Mouse (Mus musculus) layer of hippocampus, adult 2 months (tissue): Measurements from ENCODE around the gene Macc1. TPM values are rescaled to one million over a fixed set of nuclear protein-coding genes. Genes with fewer than 3 reads are reported as not detected.
"Not testable (repeated sequence)": the region's sequence is repeated elsewhere in the genome, so short reads cannot be mapped to it uniquely, and the experiment has no call there.

Experiments
- DNase-seq, 2 experiments: peaks; one replicate each; pipeline ENCODE4 v3.0.0; 2022; ENCODE audit warnings: low spot score in 2 of 2
- H3K27ac ChIP-seq: fragments of 200-600 bp; 2 replicates; pipeline ENCODE4 v1.8.1; 2022
- H3K4me3 ChIP-seq: fragments of 200-600 bp; 2 replicates; pipeline ENCODE4 v1.8.1; 2022; ENCODE audit warnings: mild to moderate bottlenecking
- CTCF ChIP-seq: fragments of 200-600 bp; conservative IDR thresholded peaks from 2 replicates; pipeline ENCODE4 v1.8.1; 2022; ENCODE audit warnings: antibody characterized with exemption, mild to moderate bottlenecking, moderate library complexity
- long read RNA-seq, 2 experiments: library from polyadenylated mRNA; stranded (forward); transcript quantifications; one replicate each; pipeline ENCODE4 v2.0.0; 2021; ENCODE audit warnings: borderline mapping rate in 2 of 2
- total RNA-seq, 2 experiments: library from RNA; stranded (reverse); gene quantifications; 2 replicates each; pipeline ENCODE4 v1.2.3; 2021

The Macc1 gene
- total RNA-seq = not detected
- long read RNA-seq, experiment 1 = 0 reads
- long read RNA-seq, experiment 2 = 0 reads

GRCm38 (mm10) chr12:119313970-119314369, at the start of gene Macc1:
Macc1 (plus strand) TSS chr12:119314270.
- no peak for DNase-seq
- TF ChIP-seq CTCF = no peak
- no peak within 1 kb of the TSS for H3K27ac ChIP-seq
- no peak within 1 kb of the TSS for H3K4me3 ChIP-seq

GRCm38 (mm10) chr12:119264506-119264905, 49.6 kb upstream of the Macc1 start:
- Histone ChIP-seq H3K27ac (no peak overlapping the region), H3K4me3 (no peak overlapping the region)
- DNase-seq = no peak
- no peak for TF ChIP-seq CTCF

GRCm38 (mm10) chr12:119268723-119269122, 45.3 kb upstream of the Macc1 start:
- no peak overlapping the region for H3K4me3 ChIP-seq
- no peak for TF ChIP-seq CTCF
- no peak overlapping the region for H3K27ac ChIP-seq
- DNase-seq = no peak

DNA sequence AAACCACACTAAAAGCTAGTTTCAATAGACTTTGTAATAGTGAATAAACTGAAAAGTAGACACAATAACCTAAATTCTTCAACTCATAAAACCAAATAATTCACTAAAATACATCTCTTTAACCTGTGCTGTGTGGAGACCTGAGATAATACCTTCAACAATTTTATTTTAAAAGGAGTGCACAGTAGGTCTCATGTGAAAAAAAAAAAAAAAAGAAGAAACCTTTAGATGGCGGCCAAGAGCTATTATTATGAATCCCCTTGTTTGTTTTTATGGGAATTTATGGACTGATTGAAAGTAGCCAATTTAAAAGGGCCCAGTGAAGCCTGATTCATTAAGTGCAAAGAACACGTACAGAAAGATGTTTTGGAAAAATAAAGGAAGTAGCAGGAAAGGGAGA, 44.0 kb upstream of the Macc1 start:
- H3K27ac ChIP-seq = no peak overlapping the region
- TF ChIP-seq CTCF = no peak
- DNase-seq = no peak
- H3K4me3 ChIP-seq = no peak overlapping the region

- peak in 1 of 2 experiments; percentile 12 for DNase-seq
- no peak overlapping the region for H3K4me3 ChIP-seq
- H3K27ac ChIP-seq = no peak overlapping the region
- TF ChIP-seq CTCF = peak; percentile 69
Measured at GRCm38 (mm10) chr12:119271964-119272363, 42.1 kb upstream of the Macc1 start.

- Histone ChIP-seq H3K4me3 (no peak overlapping the region), H3K27ac (no peak overlapping the region)
- DNase-seq = no peak
- TF ChIP-seq CTCF = no peak
Measured at GRCm38 (mm10) chr12:119273605-119274004, 40.5 kb upstream of the Macc1 start.

GRCm38 (mm10) chr12:119276282-119276681, 37.8 kb upstream of the Macc1 start:
- H3K4me3 ChIP-seq = no peak overlapping the region
- DNase-seq = no peak
- no peak overlapping the region for H3K27ac ChIP-seq
- no peak for TF ChIP-seq CTCF

- H3K4me3 ChIP-seq = no peak overlapping the region
- TF ChIP-seq CTCF = no peak
Measured at GRCm38 (mm10) chr12:119291618-119292017, 22.5 kb upstream of the Macc1 start.

DNA sequence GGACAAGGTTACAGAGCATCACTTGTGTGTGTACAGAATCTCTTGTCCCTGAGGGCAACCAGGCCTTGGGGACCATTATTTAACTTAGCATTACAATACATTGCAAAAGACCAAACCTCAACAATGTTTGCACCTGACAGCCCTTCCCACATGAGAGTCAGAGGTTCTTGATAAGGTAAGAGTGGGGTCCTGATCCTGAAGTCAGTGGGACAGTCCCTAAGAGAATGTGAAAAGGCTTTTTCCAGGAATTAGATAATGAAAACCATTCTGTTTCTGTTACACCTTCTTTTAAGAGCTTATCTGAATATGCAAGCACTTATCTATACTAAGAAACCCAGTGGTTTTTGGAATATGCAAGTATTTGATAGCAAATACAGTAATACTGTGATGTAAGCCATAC, 10.5 kb upstream of the Macc1 start:
- TF ChIP-seq CTCF = no peak
- no peak overlapping the region for H3K27ac ChIP-seq
- no peak for DNase-seq
- no peak overlapping the region for H3K4me3 ChIP-seq

More at GRCm38 (mm10) chr12:119291618-119292017, 22.5 kb upstream of the Macc1 start:
- no peak overlapping the region for H3K27ac ChIP-seq
- no peak for DNase-seq

GRCm38 (mm10) chr12:119313014-119313763, 881 bp upstream of the Macc1 start:
- DNase-seq = no peak
- no peak for TF ChIP-seq CTCF
- H3K27ac ChIP-seq = no peak overlapping the region
- H3K4me3 ChIP-seq = no peak overlapping the region

DNA sequence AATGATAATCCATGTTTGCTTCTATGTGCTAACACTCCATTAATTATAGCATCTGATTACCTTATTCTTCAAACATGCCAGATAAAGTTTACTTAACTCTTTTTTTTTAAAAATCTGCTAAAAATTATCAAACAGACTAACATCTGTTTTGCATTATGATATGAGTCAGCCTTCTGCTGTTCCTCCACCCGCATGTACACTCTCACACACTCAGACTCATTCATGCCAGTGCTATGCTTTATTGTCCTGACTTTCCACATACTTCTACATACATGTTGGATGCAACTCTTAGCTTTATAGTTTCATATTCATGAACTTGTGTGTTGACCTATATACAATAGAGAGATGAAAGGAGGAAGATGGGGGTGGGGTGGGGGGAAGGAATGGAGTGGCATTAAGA, 4.7 kb downstream of the Macc1 start:
- Histone ChIP-seq H3K27ac (no peak overlapping the region), H3K4me3 (no peak overlapping the region)
- no peak for DNase-seq
- no peak for TF ChIP-seq CTCF

DNA sequence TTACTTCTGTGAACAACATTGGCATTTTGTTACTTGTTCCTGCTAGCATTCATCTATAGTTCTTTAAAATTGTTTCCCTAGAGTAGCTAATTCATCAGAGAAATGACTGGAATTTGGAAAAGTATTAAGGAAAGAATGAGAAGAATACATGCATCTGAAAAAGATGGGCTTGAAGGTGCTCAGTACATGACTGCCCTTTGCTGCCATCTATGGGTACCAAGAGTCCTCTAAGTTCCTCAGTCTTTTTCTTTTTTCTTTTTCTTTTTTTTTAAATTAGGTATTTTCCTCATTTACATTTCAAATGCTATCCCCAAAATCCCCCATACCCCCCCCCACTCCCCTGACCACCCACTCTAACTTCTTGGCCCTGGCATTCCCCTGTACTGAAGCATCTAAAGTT, 11.3 kb downstream of the Macc1 start:
- Histone ChIP-seq H3K27ac (no peak overlapping the region), H3K4me3 (no peak overlapping the region)
- DNase-seq = peak in 1 of 2 experiments; percentile 16
- peak; percentile 78 for TF ChIP-seq CTCF

DNA sequence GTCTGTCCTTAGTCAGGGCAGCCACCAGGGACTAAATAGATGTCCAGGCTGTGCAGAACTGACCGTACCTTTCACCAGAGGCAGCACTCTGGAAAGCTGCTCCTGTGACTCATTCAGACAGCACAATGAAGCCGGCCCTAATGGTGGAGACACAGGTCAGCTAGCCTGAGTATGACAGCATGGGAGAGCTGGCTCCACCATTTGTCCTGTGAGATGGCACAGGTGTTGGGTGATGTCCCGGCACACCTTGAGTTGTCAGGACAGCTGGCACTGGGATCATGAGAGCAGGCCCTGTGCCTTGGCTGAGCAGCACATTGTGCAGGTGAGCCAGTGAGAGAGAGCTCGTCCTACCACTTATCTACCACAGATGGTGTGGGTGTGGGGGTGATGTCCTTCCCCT, 16.6 kb downstream of the Macc1 start:
- Histone ChIP-seq H3K27ac (no peak overlapping the region), H3K4me3 (no peak overlapping the region)
- TF ChIP-seq CTCF = no peak
- DNase-seq = no peak

DNA sequence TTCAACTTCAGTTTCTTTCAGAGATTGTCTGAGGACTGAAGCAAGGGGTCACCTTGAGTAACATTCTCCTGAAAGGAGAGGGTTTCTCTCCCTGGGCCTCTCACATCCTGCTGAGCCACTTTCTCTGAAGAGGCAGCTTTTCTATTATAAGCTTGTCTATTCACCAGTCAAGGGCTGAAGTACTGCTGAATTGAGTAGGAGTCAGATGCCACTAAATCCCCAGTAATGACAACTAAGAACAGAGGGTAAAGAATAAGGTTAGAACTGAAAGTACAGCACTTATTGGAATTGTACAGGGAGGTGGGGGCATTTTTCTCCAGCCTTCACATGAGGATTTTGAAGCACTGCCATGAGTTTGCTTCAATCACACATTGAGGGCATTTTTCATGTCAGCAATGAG, 19.3 kb downstream of the Macc1 start:
- DNase-seq = no peak
- no peak for TF ChIP-seq CTCF
- no peak overlapping the region for H3K27ac ChIP-seq

GRCm38 (mm10) chr12:119352579-119352978, 38.5 kb downstream of the Macc1 start:
- DNase-seq, H3K4me3 ChIP-seq, H3K27ac ChIP-seq: not testable (repeated sequence)

More for the DNA sequence above, 19.3 kb downstream of the Macc1 start:
- H3K4me3 ChIP-seq = no peak overlapping the region
